ENCODE assay signal across 8 mouse cellular contexts in genomic region chr7:6155031-6155872, GRCm38 (mm10). TPM values are rescaled to one million over a fixed set of nuclear protein-coding genes. Genes with fewer than 3 reads are reported as not detected.
A peak's percentile ranks its signal among the peaks of the same experiment; 100 is the strongest.
DNase-seq lines count a peak whose midpoint lies in the region; ATAC-seq and TF ChIP-seq lines count a peak whose summit lies in the region.

No protein-coding gene starts in this region.

- H3K27me3 ChIP-seq in embryonic facial prominence, embryonic 10.5 days (replicated peaks; ENCODE audit: low read depth, poor library complexity, severe bottlenecking), result no peaks in the 10 kb centered on the region
- H3K27me3 ChIP-seq in limb, embryonic 14.5 days (ENCODE audit: control insufficient read depth, insufficient read depth, low read length), result no peaks in the 10 kb centered on the region
- H3K27me3 ChIP-seq in midbrain, embryonic 16.5 days (ENCODE audit: control insufficient read depth, insufficient read depth, low read depth, low read length), result no peaks in the 10 kb centered on the region

- H3K36me3 ChIP-seq in embryonic facial prominence, embryonic 10.5 days (replicated peaks), result peaks cover 8% of the 10 kb centered on the region; the same call in 1 of the 2 replicates
- H3K36me3 ChIP-seq in limb, embryonic 14.5 days (ENCODE audit: control insufficient read depth, insufficient read depth, low read length), result no peaks in the 10 kb centered on the region
- H3K36me3 ChIP-seq in midbrain, embryonic 16.5 days (ENCODE audit: control insufficient read depth, insufficient read depth, low read length), result no peaks in the 10 kb centered on the region

- H3K4me1 ChIP-seq in embryonic facial prominence, embryonic 10.5 days, result peaks cover 24% of the 10 kb centered on the region
- H3K4me1 ChIP-seq in limb, embryonic 14.5 days (ENCODE audit: control insufficient read depth, insufficient read depth, low read length), result peaks cover 11% of the 10 kb centered on the region
- H3K4me1 ChIP-seq in midbrain, embryonic 16.5 days (ENCODE audit: control insufficient read depth, insufficient read depth, low read length), result peaks cover 20% of the 10 kb centered on the region

- H3K9me3 ChIP-seq in embryonic facial prominence, embryonic 10.5 days, result 0 out of 2 replicates have a peak, but pooled peaks cover 9% of the 10 kb centered on the region
- no peaks in the 10 kb centered on the region for H3K9me3 ChIP-seq in limb, embryonic 14.5 days (ENCODE audit: control insufficient read depth, low read length)
- no peaks in the 10 kb centered on the region for H3K9me3 ChIP-seq in midbrain, embryonic 16.5 days (replicated peaks; ENCODE audit: control insufficient read depth, low read length, poor library complexity, severe bottlenecking)

- peak overlapping the region; percentile 91 for H3K9ac ChIP-seq in limb, embryonic 14.5 days (ENCODE audit: low read depth, low read length, severe bottlenecking)
- peak overlapping the region; percentile 93 for H3K9ac ChIP-seq in midbrain, embryonic 16.5 days (ENCODE audit: low read depth, low read length)

- peak overlapping the region; percentile 92 for H3K4me2 ChIP-seq in limb, embryonic 14.5 days (replicated peaks; ENCODE audit: low read depth, low read length, severe bottlenecking)
- peak overlapping the region; percentile 98 for H3K4me2 ChIP-seq in midbrain, embryonic 16.5 days (ENCODE audit: low read length)

- H3K4me3 ChIP-seq in embryonic facial prominence, embryonic 10.5 days, result peak overlapping the region; percentile 87
- H3K4me3 ChIP-seq in limb, embryonic 14.5 days (replicated peaks; ENCODE audit: low read length), result peak overlapping the region; percentile 81
- peak overlapping the region; percentile 84 for H3K4me3 ChIP-seq in midbrain, embryonic 16.5 days (ENCODE audit: low read depth, low read length)

- peak; percentile 30; the same call in 1 of the 2 replicates for TF ChIP-seq POLR2A in limb, embryonic 14.5 days (IDR thresholded peaks at IDR 0.05; ENCODE audit: borderline replicate concordance, extremely low read depth, insufficient read depth, insufficient read length)

- WGBS in embryonic facial prominence, embryonic 10.5 days, result under 1% methylated on average over 83 of the region's 85 CpGs
- 0% methylated on average over 36 of the region's 85 CpGs for WGBS in limb, embryonic 14.5 days
- 0% methylated on average over 79 of the region's 85 CpGs for WGBS in midbrain, embryonic 16.5 days

- peak; percentile 87 for DNase-seq in 3134 (ENCODE audit: extremely low read depth, insufficient read length, low spot score)
- DNase-seq in adrenal gland, postnatal 14 days, result peak; percentile 92
- peak; percentile 90 for DNase-seq in embryonic facial prominence, embryonic 10.5 days (ENCODE audit: low spot score)
- DNase-seq in heart, adult 11 months, result peak; percentile 99
- peak; percentile 89 for DNase-seq in kidney, adult 18-20 months
- peak; percentile 87 for DNase-seq in limb, embryonic 14.5 days (ENCODE audit: low spot score)
- peak; percentile 46 to 66 for DNase-seq in spleen, postnatal 14 days (ENCODE audit: low spot score in 2 of 2)

- ATAC-seq in limb, embryonic 14.5 days (ENCODE audit: low FRiP score, low read depth), result peak; percentile 70
- ATAC-seq in midbrain, embryonic 16.5 days, result peak; percentile 80

- peak overlapping the region; percentile 95 for H3K27ac ChIP-seq in embryonic facial prominence, embryonic 10.5 days (replicated peaks)
- peak overlapping the region; percentile 89 for H3K27ac ChIP-seq in limb, embryonic 14.5 days (replicated peaks; ENCODE audit: low read depth, low read length)
- peak overlapping the region; percentile 96 for H3K27ac ChIP-seq in midbrain, embryonic 16.5 days (ENCODE audit: low read length)

RNA-seq across cellular contexts. Expression of gene Zfp787, which starts 0.5 kb away (rescaled TPM):
- total RNA-seq in adrenal gland, postnatal 14 days (2021), result 45.4 and 51.4 TPM in 2 replicates
- 23.5 and 26.1 TPM in 2 replicates for polyA plus RNA-seq in embryonic facial prominence, embryonic 10.5 days (2016; fragmentation: Nextera tagmentation; extraction: Ambion mirVana)
- polyA plus RNA-seq in limb, embryonic 14.5 days (2012; rRNA removed), result 45.9 and 55.3 TPM in 2 replicates
- 13.7 and 14.4 TPM in 2 replicates for polyA plus RNA-seq in limb, embryonic 14.5 days (2014; fragmentation: Nextera tagmentation; extraction: Ambion mirVana)
- polyA plus RNA-seq in midbrain, embryonic 16.5 days (2015; fragmentation: Nextera tagmentation; extraction: Ambion mirVana), result 22.5 and 23.1 TPM in 2 replicates

RNA-seq across cellular contexts. Expression of gene Zfp444, which starts 16.8 kb away (rescaled TPM):
- 21.5 and 23.0 TPM in 2 replicates for total RNA-seq in adrenal gland, postnatal 14 days (2021)
- 85.1 and 86.3 TPM in 2 replicates for polyA plus RNA-seq in embryonic facial prominence, embryonic 10.5 days (2016; fragmentation: Nextera tagmentation; extraction: Ambion mirVana)
- polyA plus RNA-seq in limb, embryonic 14.5 days (2012; rRNA removed), result 50.6 and 73.3 TPM in 2 replicates
- polyA plus RNA-seq in limb, embryonic 14.5 days (2014; fragmentation: Nextera tagmentation; extraction: Ambion mirVana), result 54.2 and 62.5 TPM in 2 replicates
- 94.9 and 95.7 TPM in 2 replicates for polyA plus RNA-seq in midbrain, embryonic 16.5 days (2015; fragmentation: Nextera tagmentation; extraction: Ambion mirVana)

RNA-seq across cellular contexts. Expression of gene Galp, which starts 41.6 kb away (rescaled TPM):
- not detected in 2 replicates for total RNA-seq in adrenal gland, postnatal 14 days (2021)
- polyA plus RNA-seq in embryonic facial prominence, embryonic 10.5 days (2016; fragmentation: Nextera tagmentation; extraction: Ambion mirVana), result not detected in 2 replicates
- not detected in 2 replicates for polyA plus RNA-seq in limb, embryonic 14.5 days (2012; rRNA removed)
- not detected in 2 replicates for polyA plus RNA-seq in limb, embryonic 14.5 days (2014; fragmentation: Nextera tagmentation; extraction: Ambion mirVana)
- polyA plus RNA-seq in midbrain, embryonic 16.5 days (2015; fragmentation: Nextera tagmentation; extraction: Ambion mirVana), result not detected in 2 replicates

Comparison
In these comparisons a context has a peak if more than half of its experiments do, and no peak if none do; other contexts are left out.
1. Peak in every context shown above with its lines: DNase-seq, ATAC-seq, H3K4me3 ChIP-seq and H3K27ac ChIP-seq.